Mouse (Mus musculus) thymus, postnatal 14 days (tissue): ENCODE results near the gene Sbpl.
"Not testable (repeated sequence)": the region's sequence is repeated elsewhere in the genome, so short reads cannot be mapped to it uniquely, and the experiment has no call there.

Experiments used
- DNase-seq: peaks from one replicate; pipeline ENCODE4 v3.0.0; 2021

Sbpl gene

GRCm38 (mm10) chr17:23960084-23960738 is 5.1 kb upstream of the Sbpl start:
- peak; percentile 76 for DNase-seq

GRCm38 (mm10) chr17:23950828-23951227 is 4.2 kb downstream of the Sbpl start:
- DNase-seq = not testable (repeated sequence)

- no peak for DNase-seq
Observed at GRCm38 (mm10) chr17:23949068-23949467, 6.0 kb downstream of the Sbpl start.

- not testable (repeated sequence) for DNase-seq
Observed at GRCm38 (mm10) chr17:23947486-23947885, 7.6 kb downstream of the Sbpl start.

GRCm38 (mm10) chr17:23941372-23941771 is 13.7 kb downstream of the Sbpl start, which contains the start of gene Sbp:
Gene Sbp, plus strand, starts transcription at chr17:23941672.
- no peak for DNase-seq

- no peak for DNase-seq
Observed at GRCm38 (mm10) chr17:23931157-23931556, 23.9 kb downstream of the Sbpl start.

GRCm38 (mm10) chr17:23925090-23925493 is 30.0 kb downstream of the Sbpl start:
- peak; percentile 42 for DNase-seq

- peak; percentile 86 for DNase-seq
Observed at GRCm38 (mm10) chr17:23924531-23925007, 30.5 kb downstream of the Sbpl start.

GRCm38 (mm10) chr17:23917158-23917557 is 37.9 kb downstream of the Sbpl start, which contains the start of gene Dcpp3:
Gene Dcpp3, plus strand, starts transcription at chr17:23917458.
- DNase-seq = not testable (repeated sequence)
